Mouse (Mus musculus) testis, postnatal 10 days (tissue): ENCODE results near the gene Alg11.
A peak's percentile ranks its signal among the peaks of the same experiment; 100 is the strongest.

ENCODE experiments used
- DNase-seq: peaks from one replicate; pipeline ENCODE4 v3.0.0; 2021; ENCODE audit warnings: low spot score

Gene Alg11

DNA sequence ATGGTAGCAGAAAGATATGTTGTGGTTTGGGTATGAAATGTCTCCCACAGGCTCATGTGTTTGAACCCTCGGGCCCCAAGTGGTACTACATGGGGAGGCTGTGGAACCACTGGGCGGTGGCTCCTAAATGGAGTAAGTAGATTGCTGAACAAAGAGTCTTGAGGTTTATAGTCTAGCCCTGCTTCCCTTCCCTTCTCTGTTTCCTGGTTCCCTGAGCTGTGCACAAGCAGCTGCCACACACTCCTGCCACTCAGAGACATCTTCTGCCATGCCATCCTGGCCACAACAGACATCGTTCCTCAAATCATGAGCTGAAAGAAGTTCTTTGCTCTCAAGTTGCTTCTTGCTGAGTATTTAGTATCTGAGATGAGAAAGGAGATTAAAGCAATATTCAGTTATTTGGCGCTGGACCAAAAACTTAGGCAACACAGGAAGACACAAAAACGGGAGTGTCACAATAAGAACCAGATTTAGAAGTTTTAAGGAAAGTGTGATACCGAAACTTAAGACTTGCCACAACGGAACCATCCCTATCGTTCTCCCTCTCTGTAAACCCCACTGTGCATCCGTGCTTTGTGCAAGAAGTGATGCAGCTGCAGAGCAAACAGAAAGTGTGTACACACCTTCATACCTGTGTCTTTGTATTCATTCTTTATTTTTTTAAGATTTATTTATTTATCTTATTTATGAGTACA, 18.9 kb downstream of the Alg11 start:
- DNase-seq, result no peak

GRCm38 (mm10) chr8:22089226-22089625, 28.7 kb downstream of the Alg11 start:
- DNase-seq, result no peak

DNA sequence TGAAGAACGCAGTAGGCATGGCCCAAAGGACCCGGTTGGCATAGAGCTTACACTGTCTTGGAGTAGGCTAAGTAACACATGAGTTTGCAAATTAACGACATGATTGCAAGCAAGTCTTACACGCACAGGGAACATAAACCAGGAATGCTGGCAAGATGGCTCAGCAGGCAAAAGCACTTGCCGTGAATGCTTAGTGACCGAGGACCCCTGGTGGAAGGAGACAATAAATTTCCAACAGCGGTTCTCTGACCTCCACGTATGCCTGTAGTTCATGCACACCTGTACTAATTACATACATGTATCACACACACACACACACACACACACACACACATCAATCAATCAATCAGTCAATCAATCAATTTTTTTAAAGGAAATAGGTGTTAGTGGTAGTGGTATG, 31.0 kb downstream of the Alg11 start:
- DNase-seq, result no peak

DNA sequence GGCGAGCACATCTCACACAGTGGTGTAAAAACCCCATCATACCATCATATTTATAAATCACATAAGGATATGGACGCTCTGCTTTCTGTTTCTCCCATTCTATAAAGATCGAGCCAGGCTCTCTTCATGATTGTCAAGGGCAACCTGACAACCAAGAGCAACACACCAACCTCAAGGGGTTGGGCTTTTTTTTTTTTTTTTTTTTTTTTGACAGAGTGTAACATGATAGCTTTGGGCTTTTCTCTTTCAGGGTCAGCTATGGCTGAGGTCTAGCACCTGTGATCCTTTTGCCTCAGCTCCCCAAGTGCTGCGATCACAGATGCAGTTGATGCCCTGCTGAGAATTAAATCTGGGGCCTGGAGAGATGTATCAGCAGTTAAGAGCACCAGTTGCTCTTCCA, 46.5 kb downstream of the Alg11 start:
- DNase-seq, result peak; percentile 1
